Mouse (Mus musculus): ENCODE results near the gene Nrxn1.

The Nrxn1 gene

GRCm38 (mm10) chr17:90088314-90088650 lies 1004.6 kb downstream of the Nrxn1 start:
- peak; percentile 77 for DNase-seq (ENCODE audit: low spot score)

- peak; percentile 5 for DNase-seq (ENCODE audit: low spot score)
Measured at GRCm38 (mm10) chr17:90087616-90088313, 1005.1 kb downstream of the Nrxn1 start.

DNA sequence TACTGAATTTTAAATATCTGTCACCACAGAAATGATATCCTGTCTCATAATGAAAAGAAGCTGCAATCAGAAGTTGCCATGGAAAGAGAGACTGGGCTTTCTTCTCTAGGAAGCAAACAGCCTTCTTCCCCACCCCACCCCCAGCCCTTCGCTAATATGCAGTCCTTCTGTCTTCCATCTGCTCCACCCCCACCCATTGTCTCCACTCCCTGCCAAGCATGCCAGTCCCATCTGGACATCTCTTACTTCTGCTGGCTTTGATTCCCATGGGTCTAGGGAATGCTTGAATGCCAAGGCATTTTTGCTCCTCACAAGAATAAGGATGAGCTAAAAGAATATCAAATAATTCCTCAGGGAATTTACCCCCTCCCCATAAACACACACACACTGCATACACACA lies 1006.0 kb downstream of the Nrxn1 start:
- peak; percentile 49 for DNase-seq (ENCODE audit: low spot score)

- no peak for DNase-seq (ENCODE audit: low spot score)
Measured at GRCm38 (mm10) chr17:90079003-90079402, 1013.9 kb downstream of the Nrxn1 start.

DNA sequence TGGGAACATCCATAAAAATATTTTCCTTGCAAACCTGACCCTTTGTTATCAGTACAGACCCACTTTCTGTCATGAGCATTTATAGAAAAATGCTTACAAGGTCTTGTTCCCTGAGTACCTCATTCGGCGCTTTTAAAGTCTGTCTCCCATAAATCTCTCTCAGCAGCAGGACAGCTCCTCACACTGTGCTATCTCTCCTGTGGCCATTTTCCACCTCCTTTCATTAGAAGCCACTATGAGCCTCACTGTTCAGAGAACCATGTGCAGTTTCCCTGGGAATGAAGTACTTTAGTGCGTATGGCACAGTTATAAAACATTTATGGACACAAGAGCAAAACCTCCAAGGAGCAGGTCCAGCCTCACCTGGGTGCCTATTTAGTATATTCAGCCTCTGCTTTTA lies 1014.4 kb downstream of the Nrxn1 start:
- no peak for DNase-seq (ENCODE audit: low spot score)

- no peak for DNase-seq (ENCODE audit: low spot score)
Measured at GRCm38 (mm10) chr17:90062866-90063265, 1030.0 kb downstream of the Nrxn1 start.

GRCm38 (mm10) chr17:90060872-90061271 lies 1032.0 kb downstream of the Nrxn1 start:
- no peak for DNase-seq (ENCODE audit: low spot score)

- peak; percentile 24 for DNase-seq (ENCODE audit: low spot score)
Measured at GRCm38 (mm10) chr17:90060168-90060567, 1032.7 kb downstream of the Nrxn1 start.

- DNase-seq (ENCODE audit: low spot score), result no peak
Measured at GRCm38 (mm10) chr17:90059320-90060111, 1033.4 kb downstream of the Nrxn1 start.

DNA sequence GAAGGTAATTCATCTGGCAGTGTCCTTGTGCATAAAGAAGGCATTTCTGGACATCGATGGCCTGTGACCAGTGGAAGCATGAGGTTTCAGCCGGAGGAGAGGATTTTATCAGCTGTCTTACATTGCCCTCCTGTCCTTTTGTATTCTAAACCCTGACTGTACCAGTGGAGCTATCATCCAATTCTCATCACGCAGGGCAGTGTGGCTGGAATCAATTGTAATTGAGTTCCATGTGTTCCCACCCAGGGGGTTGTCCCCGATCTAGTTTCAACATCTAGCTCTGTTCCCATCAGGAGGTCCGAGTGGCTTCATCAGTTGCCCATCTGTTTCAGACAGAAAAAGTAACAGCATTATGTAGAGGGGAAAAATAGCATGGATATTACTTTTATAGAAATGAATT lies 1038.6 kb downstream of the Nrxn1 start:
- DNase-seq (ENCODE audit: low spot score), result no peak

GRCm38 (mm10) chr17:90039316-90039715 lies 1053.6 kb downstream of the Nrxn1 start:
- no peak for DNase-seq (ENCODE audit: low spot score)

GRCm38 (mm10) chr17:90032416-90032815 lies 1060.5 kb downstream of the Nrxn1 start:
- no peak for DNase-seq (ENCODE audit: low spot score)

DNA sequence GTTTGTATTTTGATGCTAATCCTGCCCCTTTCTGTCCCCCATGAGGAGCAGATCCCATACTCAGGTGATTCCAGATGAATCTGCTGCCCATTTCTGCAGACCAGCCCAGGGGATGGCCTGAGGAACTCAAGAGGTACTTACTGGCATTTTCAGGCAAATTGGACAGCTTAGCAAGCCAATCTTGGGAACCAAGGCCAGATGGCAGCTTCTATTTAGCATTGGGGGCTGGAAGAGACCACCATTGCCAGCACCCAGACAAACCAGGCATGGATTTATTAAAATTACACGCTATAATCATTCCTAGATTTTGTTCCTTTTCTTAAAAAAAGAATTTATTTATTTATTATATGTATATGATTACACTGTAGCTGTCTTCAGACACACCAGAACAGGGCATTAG lies 1076.2 kb downstream of the Nrxn1 start:
- no peak for DNase-seq (ENCODE audit: low spot score)

GRCm38 (mm10) chr17:90011761-90012160 lies 1081.1 kb downstream of the Nrxn1 start:
- DNase-seq (ENCODE audit: low spot score), result no peak

GRCm38 (mm10) chr17:90007438-90008109 lies 1085.3 kb downstream of the Nrxn1 start:
- DNase-seq (ENCODE audit: low spot score), result peak; percentile 30

DNA sequence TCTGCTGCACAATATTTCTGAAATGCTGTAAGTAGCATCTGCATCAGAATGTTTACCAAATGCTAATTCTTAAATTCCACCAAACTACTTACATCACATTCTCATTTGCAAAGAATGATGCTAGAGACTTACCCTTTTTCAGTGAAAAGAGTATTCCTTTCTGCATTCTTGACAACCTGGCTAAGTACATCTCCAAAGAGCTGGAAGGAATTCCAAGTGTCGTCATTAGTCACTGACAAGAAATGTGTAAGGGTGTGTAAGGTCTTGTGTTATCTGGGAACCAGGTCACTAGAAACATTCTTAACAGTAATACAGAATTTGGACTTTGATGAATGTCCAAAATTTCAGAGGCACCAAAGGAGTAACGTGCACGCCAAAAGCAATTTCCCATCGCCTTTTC lies 1102.2 kb downstream of the Nrxn1 start:
- no peak for DNase-seq (ENCODE audit: low spot score)

Data from MN1 (cell line).